Mouse (Mus musculus) liver, embryonic 14.5 days (tissue): ENCODE data around the gene Nptx1. TPM values are rescaled to one million over a fixed set of nuclear protein-coding genes. Genes with fewer than 3 reads are reported as not detected.
A peak's percentile ranks its signal among the peaks of the same experiment; 100 is the strongest.

Experiments
- ATAC-seq: fragments of 200-750 bp; cut with Nextera tagmentation; 2 replicates; pipeline ENCODE4 v1.8.0; 2017; ENCODE audit warnings: moderate number of reproducible peaks, mild to moderate bottlenecking, moderate library complexity; ENCODE audit not compliant: insufficient read depth
- DNase-seq, 3 experiments: peaks; one replicate each; pipeline ENCODE4 v3.0.0-alpha.2; 2012 to 2013; ENCODE audit warnings: low read depth in 3 of 3, low spot score in 3 of 3
- H3K27ac ChIP-seq: fragments of 300-500 bp; sonication (generic); 2 replicates; pipeline ENCODE4 v1.5.1; 2014; ENCODE audit warnings: moderate library complexity, mild to moderate bottlenecking, control low read depth, inconsistent platforms
- H3K27me3 ChIP-seq: fragments of 300-500 bp; sonication (generic); 2 replicates; pipeline ENCODE4 v1.6.1; 2014; ENCODE audit warnings: mild to moderate bottlenecking, low read length, moderate library complexity; ENCODE audit not compliant: control insufficient read depth, insufficient read depth
- H3K36me3 ChIP-seq: fragments of 300-500 bp; sonication (generic); replicated peaks from 2 replicates; pipeline ENCODE4 v1.6.1; 2014; ENCODE audit warnings: low read depth; ENCODE audit not compliant: control insufficient read depth, insufficient read depth
- H3K4me1 ChIP-seq, 2 experiments: fragments of 200-500 bp in 1 of 2; fragments of 300-500 bp in 1 of 2; sonication (generic) in 1 of 2; replicated peaks; 2 replicates each; pipeline ENCODE4 v1.6.1; 2012 to 2014; ENCODE audit warnings: antibody characterized with exemption in 1 of 2, inconsistent platforms in 1 of 2, low read length in 1 of 2; ENCODE audit not compliant: control insufficient read depth in 2 of 2, insufficient read depth in 2 of 2
- H3K4me2 ChIP-seq: fragments of 300-500 bp; sonication (generic); 2 replicates; pipeline ENCODE4 v1.6.1; 2014; ENCODE audit warnings: low read depth, mild to moderate bottlenecking, control low read depth, moderate library complexity
- H3K4me3 ChIP-seq, 2 experiments: fragments of 200-500 bp in 1 of 2; fragments of 300-500 bp in 1 of 2; sonication (generic) in 1 of 2; 2 replicates each; pipeline ENCODE4 v1.5.1; 2012 to 2014; ENCODE audit warnings: low read depth in 2 of 2, low read length in 2 of 2, mild to moderate bottlenecking in 2 of 2, control low read depth in 1 of 2, inconsistent platforms in 1 of 2, moderate library complexity in 1 of 2; ENCODE audit not compliant: insufficient read depth in 1 of 2
- H3K9ac ChIP-seq: fragments of 300-500 bp; sonication (generic); replicated peaks from 2 replicates; pipeline ENCODE4 v1.6.1; 2014; ENCODE audit warnings: mild to moderate bottlenecking, control low read depth, moderate library complexity
- H3K9me3 ChIP-seq: fragments of 300-500 bp; sonication (generic); 2 replicates; pipeline ENCODE4 v1.6.1; 2016; ENCODE audit warnings: low read length, mixed read lengths; ENCODE audit not compliant: control insufficient read depth
- CTCF ChIP-seq: IDR thresholded peaks from 2 replicates; pipeline ENCODE4 v1.5.1; 2016; ENCODE audit warnings: antibody characterized with exemption, low read depth, control low read depth
- EP300 ChIP-seq: IDR thresholded peaks from 2 replicates; pipeline ENCODE4 v1.6.1; 2016; ENCODE audit warnings: antibody characterized with exemption, low read depth
- WGBS: fragments of 180-500 bp; shearing (Covaris S2); extraction: QIAGEN DNeasy Blood & Tissue Kit; methylation state at CpG from one replicate; pipeline ENCODE4 v1.1.7; 2014; ENCODE audit not compliant: insufficient replicate concordance; 5-methylcytosine and 5-hydroxymethylcytosine counted together
- polyA plus RNA-seq, 2 experiments: library from polyadenylated mRNA; depleted of rRNA in 1 of 2; stranded (reverse) in 1 of 2; unstranded in 1 of 2; fragments of >200 nt; fragmentation: Nextera tagmentation in 1 of 2; extraction: Ambion mirVana in 1 of 2; gene quantifications; 2 replicates each; pipeline versions ENCODE4 v1.2.1 to v1.2.3; 2012 to 2014

Nptx1 gene
- polyA plus RNA-seq (2012; rRNA removed): 0.01 TPM in 1 of 2 replicates, not detected in the other
- polyA plus RNA-seq (2014; fragmentation: Nextera tagmentation; extraction: Ambion mirVana): 0.06 TPM in 1 of 2 replicates, not detected in the other

DNA sequence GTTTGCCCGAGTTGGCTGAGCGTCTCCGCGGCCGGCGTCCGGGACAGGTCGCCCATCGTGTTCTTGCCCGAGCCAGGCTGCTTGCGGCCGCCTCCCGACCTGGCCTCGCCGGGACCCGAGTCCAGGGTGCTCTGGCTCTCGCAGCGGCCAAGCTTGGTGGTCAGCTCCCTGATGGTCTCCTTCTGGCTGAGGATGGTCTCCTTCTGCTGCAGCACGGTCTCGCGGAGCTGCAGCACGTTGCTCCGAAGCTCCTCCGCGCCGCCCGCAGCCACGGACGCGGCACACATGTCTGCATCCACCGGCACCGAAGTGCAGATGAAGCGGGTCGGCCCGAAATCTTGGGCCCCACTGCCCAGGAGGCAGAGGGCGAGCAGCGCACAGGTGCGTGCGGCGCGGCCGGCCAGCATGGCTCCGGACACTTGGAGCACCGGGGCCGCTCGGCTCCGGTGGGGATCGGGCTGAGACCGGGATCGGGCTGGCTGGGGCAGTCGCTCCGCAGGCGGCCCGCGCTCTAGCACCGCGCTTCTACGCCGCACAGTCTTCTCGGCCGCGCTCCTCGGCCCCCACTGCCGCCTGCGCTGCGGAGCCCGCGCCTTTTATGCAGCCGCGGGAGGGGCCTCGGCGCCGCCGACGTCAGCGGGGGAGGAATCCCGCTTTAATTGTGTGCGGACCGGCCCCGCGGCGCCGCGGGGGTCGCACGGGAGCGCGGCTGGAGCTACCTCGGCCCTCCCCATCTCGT, at the start of gene Nptx1:
TSS of gene Nptx1 (minus strand) at position 571 of the 739 bp plus-strand sequence.
- Histone ChIP-seq H3K27ac (no peak within 1 kb of the TSS), H3K9me3 (no peaks in the 10 kb centered on the region), H3K4me1 (peaks cover 0 to 4% of the 10 kb centered on the region in 2 experiments; a peak in 2 of 4 replicates), H3K4me3 (peak within 1 kb of the TSS; percentile 6 to 41; a peak in 3 of 4 replicates), H3K4me2 (peak within 1 kb of the TSS; percentile 55), H3K9ac (no peak within 1 kb of the TSS), H3K27me3 (peaks cover 72% of the 10 kb centered on the region), H3K36me3 (no peaks in the 10 kb centered on the region)
- 1% methylated on average over 86 of the region's 90 CpGs for WGBS
- DNase-seq (no peak), ATAC-seq (no peak)
- TF ChIP-seq CTCF (no peak), EP300 (no peak)

GRCm38 (mm10) chr11:119593966-119594365, 46.4 kb upstream of the Nptx1 start:
- no peak for TF ChIP-seq EP300
- TF ChIP-seq CTCF: no peak
- ATAC-seq (no peak), DNase-seq (no peak)
- H3K27me3 ChIP-seq: peaks cover 4% of the 10 kb centered on the region
- no peak overlapping the region for H3K4me3 ChIP-seq
- no peaks in the 10 kb centered on the region for H3K36me3 ChIP-seq
- no peak overlapping the region for H3K4me2 ChIP-seq
- no peaks in the 10 kb centered on the region for H3K9me3 ChIP-seq
- 17% methylated on average over 3 of the region's 3 CpGs for WGBS
- H3K4me1 ChIP-seq: no peaks in the 10 kb centered on the region
- H3K9ac ChIP-seq: no peak overlapping the region
- no peak overlapping the region for H3K27ac ChIP-seq

- DNase-seq (no peak), ATAC-seq (no peak)
- Histone ChIP-seq H3K9ac (no peak overlapping the region), H3K4me1 (no peaks in the 10 kb centered on the region), H3K27me3 (peaks cover 4% of the 10 kb centered on the region), H3K4me3 (no peak overlapping the region), H3K36me3 (no peaks in the 10 kb centered on the region), H3K9me3 (no peaks in the 10 kb centered on the region), H3K4me2 (no peak overlapping the region), H3K27ac (no peak overlapping the region)
- TF ChIP-seq CTCF (no peak), EP300 (no peak)
- WGBS: 15% methylated on average over 7 of the region's 7 CpGs
Measured at GRCm38 (mm10) chr11:119589242-119589641, 41.7 kb upstream of the Nptx1 start.

GRCm38 (mm10) chr11:119587112-119587511, 39.6 kb upstream of the Nptx1 start:
- TF ChIP-seq EP300 (no peak), CTCF (no peak)
- no peaks in the 10 kb centered on the region for H3K9me3 ChIP-seq
- DNase-seq (no peak), ATAC-seq (no peak)
- H3K27ac ChIP-seq: no peak overlapping the region
- H3K4me2 ChIP-seq: no peak overlapping the region
- no peaks in the 10 kb centered on the region; the same call in 1 of the 2 replicates for H3K27me3 ChIP-seq
- WGBS: 39% methylated on average over 5 of the region's 5 CpGs
- no peaks in the 10 kb centered on the region for H3K36me3 ChIP-seq
- H3K4me1 ChIP-seq: no peaks in the 10 kb centered on the region
- no peak overlapping the region for H3K9ac ChIP-seq
- no peak overlapping the region for H3K4me3 ChIP-seq

DNA sequence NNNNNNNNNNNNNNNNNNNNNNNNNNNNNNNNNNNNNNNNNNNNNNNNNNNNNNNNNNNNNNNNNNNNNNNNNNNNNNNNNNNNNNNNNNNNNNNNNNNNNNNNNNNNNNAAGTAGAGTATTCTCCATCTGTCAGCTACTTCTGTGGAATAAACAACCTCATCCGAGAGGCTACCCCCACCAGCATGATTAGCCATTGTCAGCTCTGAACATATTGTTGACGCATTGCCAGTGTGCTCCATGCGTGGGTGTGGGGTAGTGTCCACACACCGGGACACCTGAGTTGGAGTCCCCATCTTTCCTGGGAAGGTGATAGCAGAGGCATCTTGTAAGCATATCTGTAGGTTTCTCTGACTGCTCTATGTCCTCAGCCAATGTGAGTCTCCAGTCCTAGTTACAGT, 39.0 kb upstream of the Nptx1 start:
- Histone ChIP-seq H3K36me3 (no peaks in the 10 kb centered on the region), H3K4me2 (no peak overlapping the region), H3K27ac (no peak overlapping the region), H3K9me3 (no peaks in the 10 kb centered on the region), H3K4me1 (no peaks in the 10 kb centered on the region), H3K4me3 (no peak overlapping the region), H3K9ac (no peak overlapping the region), H3K27me3 (no peaks in the 10 kb centered on the region; the same call in 1 of the 2 replicates)
- WGBS: 70% methylated on average over 4 of the region's 4 CpGs
- DNase-seq (no peak), ATAC-seq (no peak)
- TF ChIP-seq CTCF (no peak), EP300 (no peak)
